Mouse (Mus musculus) CD4-positive helper T cell, adult 2 months (primary cell): ENCODE results near the gene Clec2i.
"Not testable (repeated sequence)": the region's sequence is repeated elsewhere in the genome, so short reads cannot be mapped to it uniquely, and the experiment has no call there.

Experiments used
- DNase-seq: peaks from one replicate; pipeline ENCODE4 v3.0.0-alpha.2; 2012; ENCODE audit warnings: low read depth, missing footprints, low spot score

Clec2i gene

GRCm38 (mm10) chr6:128854895-128855294 is 32.5 kb upstream of the Clec2i start:
- DNase-seq, result no peak

- DNase-seq, result no peak
Observed at GRCm38 (mm10) chr6:128855477-128855876, 31.9 kb upstream of the Clec2i start.

GRCm38 (mm10) chr6:128856250-128856649 is 31.1 kb upstream of the Clec2i start:
- DNase-seq, result no peak

DNA sequence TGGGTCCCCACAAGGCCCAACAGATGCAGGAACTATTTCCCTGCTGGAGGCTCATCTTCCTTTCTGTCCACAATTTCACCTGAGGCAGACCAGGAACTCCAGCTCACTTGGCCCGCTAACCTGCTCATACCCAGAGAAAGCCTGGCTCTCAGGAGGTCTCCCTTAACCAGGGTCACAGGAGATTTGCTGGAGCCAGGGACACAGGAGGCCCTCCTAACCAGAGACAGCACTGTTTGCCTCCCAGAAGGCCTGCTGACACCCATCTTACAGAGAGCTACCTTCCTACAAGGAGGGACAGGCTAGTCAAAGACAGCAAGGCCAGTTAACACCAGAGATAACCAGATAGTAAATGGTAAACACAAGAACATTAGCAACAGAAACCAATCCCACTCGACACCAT is 29.4 kb upstream of the Clec2i start:
- DNase-seq, result no peak

DNA sequence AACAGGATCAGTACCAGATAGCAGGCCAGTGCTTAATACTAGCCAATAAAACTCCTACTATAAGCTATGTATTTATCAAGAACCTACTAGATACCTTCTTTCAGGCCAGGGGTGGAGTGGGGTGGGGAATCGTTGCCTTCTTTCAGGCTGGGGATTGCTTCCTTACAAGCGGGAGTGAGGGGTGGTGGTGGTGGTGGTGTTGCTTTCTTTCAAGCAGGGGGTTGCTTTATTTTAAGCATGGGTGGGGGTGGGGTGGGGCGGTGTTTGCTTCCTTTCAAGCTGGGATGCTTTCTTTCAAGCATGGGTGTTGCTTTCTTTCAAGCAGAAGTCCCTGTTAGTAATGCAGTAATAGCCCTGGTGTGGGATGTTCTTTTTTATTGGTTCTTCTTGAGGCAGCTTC is 18.5 kb upstream of the Clec2i start:
- no peak for DNase-seq

DNA sequence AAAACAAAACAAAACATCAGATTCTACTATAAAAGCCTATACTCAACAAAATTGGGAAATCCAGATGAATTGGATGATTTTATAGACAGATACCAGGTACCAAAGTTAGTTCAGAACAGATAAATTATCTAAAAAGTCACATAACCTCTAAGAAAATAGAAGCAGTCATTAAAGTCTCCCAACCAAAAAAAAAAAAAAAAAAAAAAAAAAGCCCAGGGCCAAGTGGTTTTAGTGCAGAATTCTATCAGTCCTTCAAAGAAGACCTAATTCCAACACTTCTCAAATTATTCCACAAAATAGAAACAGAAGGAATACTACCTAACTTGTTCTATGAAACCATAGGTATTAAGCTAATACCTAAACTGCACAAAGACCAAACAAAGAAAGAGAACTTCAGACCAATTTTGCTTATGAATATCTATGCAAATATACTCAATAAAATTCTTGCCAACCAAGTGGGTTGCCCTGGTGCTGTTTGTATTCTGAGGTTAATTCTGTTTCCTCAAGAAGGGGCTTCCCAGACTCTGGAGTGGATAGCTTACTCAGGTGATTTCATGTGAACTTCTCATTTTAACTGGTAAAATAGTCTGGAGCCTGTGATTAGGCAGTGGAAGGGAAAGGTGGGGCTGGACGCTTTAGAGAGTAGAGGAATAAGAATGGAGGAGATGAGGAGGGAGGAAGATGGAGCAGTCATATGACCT is 15.3 kb upstream of the Clec2i start:
- DNase-seq, result no peak

GRCm38 (mm10) chr6:128888834-128889233 is 1.4 kb downstream of the Clec2i start:
- peak; percentile 91 for DNase-seq

DNA sequence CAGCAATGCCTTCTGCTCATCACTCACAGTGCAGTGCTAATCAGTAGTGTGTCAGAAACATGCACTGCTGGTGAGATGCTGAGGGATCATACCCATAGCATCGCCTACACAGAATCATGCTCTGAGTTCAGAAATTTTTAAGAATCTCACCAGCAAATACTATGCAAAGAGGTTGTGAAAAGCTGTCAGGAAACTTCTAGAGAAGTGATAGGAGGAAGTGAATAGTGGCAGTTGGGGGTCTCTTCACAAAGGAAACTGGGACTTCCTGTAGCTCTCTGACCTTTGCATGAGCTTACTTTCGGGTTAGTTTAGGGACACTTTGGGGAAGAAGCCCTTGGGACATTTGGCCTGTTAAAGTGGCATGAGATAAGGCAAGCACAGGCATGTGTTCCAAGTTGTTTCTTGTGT is 3.6 kb downstream of the Clec2i start, which contains the start of gene BC035044:
Gene BC035044, minus strand, starts transcription at position 179 of the 408 bp plus-strand sequence.
- peak; percentile 12 for DNase-seq

DNA sequence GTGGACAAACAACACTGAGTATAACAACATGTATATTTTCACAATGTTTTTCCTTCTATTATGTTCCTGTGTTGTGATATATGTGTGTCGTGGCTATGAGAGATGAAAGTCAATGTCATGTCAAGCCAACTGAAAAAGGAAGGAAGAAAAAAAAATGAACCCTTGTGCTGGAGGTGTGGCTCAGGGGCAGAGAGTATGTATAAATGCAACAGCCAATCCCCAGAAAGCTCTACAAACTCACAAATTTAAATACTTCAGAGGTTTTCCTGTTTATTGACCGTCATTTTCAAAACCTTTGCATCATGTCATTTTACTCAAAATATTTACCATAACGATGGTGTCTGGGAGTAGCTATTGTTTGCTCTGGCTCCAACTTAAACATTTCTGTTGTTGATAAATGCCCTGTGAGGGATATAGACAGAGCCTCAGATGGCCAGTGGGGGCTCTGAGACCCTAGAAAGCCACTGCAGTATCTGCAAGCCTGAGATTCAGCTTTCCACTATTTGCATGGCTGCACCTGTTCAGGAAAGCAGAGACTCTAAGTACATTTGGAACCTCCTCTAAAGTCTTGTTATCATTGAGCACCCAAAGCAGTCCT is 8.1 kb downstream of the Clec2i start:
- DNase-seq, result no peak

GRCm38 (mm10) chr6:128900044-128900443 is 12.7 kb downstream of the Clec2i start:
- no peak for DNase-seq

DNA sequence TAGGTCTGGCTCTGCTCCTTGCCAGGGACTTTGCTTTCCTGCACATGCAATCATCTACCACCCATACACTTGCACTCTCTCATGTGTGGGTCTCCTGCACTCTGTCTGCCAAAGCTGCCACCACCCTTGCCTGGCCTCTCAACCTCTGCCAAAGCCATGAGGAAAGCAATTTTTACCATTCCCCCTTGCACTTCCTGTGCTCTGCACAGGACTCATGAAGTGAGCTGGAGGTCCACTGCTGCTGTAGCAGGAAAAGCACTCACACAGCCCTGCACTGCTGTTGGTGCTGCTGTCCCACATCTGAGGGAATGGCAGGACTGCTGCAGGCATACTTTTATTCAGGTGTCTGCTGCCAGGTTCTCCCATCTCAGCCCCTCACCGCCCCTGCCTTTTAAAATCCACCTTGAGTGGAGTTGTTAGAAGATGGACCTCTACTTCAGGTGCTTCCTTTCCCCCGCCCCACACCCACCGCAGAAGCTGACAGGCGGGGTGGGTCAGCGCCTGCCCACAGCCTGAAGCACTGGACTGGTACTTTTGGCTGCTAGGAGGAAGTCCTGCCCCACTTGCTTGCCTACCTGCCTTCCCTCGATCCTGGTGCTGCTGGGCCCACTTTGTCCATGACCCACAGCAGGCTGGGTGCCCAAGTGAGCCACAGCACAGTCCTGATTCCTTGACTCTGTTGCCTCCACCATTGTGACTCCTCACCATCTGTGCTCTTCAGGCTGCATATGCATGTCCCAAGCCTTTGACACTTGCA is 13.6 kb downstream of the Clec2i start:
- not testable (repeated sequence) for DNase-seq

DNA sequence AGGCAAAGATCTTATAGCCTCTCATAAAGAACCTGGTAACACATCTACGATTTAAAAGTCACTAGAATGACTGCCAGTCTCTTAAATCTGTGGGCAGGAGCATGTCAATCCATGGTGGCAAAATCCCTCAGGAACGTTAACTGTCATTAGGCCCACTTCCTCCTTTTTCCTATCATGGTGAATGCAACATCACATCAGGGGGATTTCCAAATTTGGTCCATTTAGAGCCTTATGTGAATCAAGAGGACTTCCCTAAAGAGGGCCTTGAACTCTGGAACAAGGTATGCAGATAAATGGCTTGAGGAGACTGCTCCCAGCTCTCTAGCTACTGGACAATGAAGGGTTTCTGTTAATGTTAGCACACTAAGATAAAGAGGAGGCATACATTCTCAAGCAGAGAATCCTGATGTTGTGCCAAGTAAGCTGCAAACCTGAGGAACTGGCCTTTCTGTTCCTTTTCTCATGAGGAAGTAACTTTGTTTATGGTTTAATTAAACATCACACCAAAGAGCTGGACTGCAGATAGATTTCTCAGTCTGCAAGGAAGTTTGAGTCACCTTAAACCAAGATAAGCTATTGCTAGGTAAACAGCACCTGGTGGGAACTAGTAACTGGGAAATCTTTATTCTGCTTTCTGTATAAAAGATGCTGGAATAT is 26.3 kb downstream of the Clec2i start:
- DNase-seq, result no peak

GRCm38 (mm10) chr6:128917322-128917721 is 29.9 kb downstream of the Clec2i start:
- DNase-seq, result no peak

DNA sequence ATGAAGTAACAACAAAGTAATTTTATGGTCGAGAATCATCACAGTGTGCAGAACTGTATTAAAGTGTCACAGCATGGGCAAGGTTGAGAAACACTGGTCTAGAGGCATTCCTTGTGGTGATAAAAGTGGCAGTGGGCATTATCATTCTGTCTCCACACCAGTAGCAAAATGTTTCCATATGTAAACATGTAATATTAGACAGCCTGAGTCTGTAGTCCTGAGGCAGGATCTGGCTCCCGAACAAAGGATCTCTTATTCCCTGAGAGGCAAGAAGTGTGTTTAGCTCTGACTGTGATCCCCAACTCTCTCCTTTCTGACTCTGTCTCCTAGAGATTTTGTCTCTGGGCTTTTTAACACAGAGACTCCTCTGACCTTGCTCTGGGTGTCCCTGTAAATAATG is 45.7 kb downstream of the Clec2i start:
- no peak for DNase-seq

- not testable (repeated sequence) for DNase-seq
Observed at GRCm38 (mm10) chr6:128934081-128934480, 46.7 kb downstream of the Clec2i start, which contains the start of gene Clec2g. Clec2g (plus strand) TSS chr6:128934381.

- not testable (repeated sequence) for DNase-seq
Observed at GRCm38 (mm10) chr6:128935889-128936665, 48.7 kb downstream of the Clec2i start.

- no peak for DNase-seq
Observed at GRCm38 (mm10) chr6:128941646-128942421, 54.4 kb downstream of the Clec2i start.

- no peak for DNase-seq
Observed at GRCm38 (mm10) chr6:128945564-128945963, 58.2 kb downstream of the Clec2i start.
